ENCODE assay signal across 30 mouse cellular contexts in the genomic region with DNA sequence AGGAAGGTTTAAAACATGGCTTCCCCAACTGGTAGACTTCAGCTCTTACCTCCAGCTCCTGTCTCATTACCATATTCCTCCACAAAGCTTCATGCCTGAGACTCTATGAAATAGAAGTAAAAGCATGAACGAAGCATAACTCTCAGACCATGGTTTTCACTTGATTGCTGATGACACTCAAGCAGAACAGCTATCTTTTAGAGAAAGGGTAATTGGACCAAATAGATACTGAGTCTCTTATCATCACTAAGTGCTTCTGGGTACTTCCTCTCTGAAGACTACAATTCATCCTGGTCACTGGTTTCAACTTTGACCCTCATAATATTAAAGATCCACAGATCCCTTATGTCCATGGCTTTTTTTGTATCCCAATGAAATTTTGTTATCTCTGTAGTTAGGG. TPM values are rescaled to one million over a fixed set of nuclear protein-coding genes. Genes with fewer than 3 reads are reported as not detected.
"Had no signal": no experiment of that assay in that cellular context is flagged by ENCODE, and none has a peak within 500 bp of the region (broad histone marks: within the 10 kb centered on the region; RNA-seq: fewer than 3 reads in every experiment).

No protein-coding gene starts in this region.

- DNase-seq: left cerebral cortex, postnatal 4 days; liver; liver, embryonic 13.5 days; liver, postnatal 0 days; lung, adult 18-20 months; lung, adult 2 months; lung, embryonic 14.5 days; lung, postnatal 10 days; lung, postnatal 14 days; lung, postnatal 36 days; lung, postnatal 4 days; midbrain, embryonic 14.5 days had no signal

- H3K9me3 ChIP-seq: limb, embryonic 10.5 days; limb, embryonic 12.5 days; limb, embryonic 13.5 days; limb, embryonic 15.5 days; liver, embryonic 12.5 days; liver, embryonic 13.5 days; liver, embryonic 15.5 days; lung, embryonic 15.5 days; megakaryocyte, embryonic 14.5 days; midbrain, embryonic 10.5 days; midbrain, embryonic 12.5 days; midbrain, embryonic 13.5 days; midbrain, embryonic 15.5 days had no signal

- H3K9ac ChIP-seq: limb, embryonic 12.5 days; limb, embryonic 13.5 days; limb, embryonic 15.5 days; liver, embryonic 12.5 days; liver, embryonic 13.5 days; liver, embryonic 14.5 days; liver, embryonic 15.5 days; liver, postnatal 0 days; lung, embryonic 14.5 days; lung, embryonic 15.5 days; midbrain, embryonic 12.5 days; midbrain, embryonic 13.5 days; midbrain, embryonic 15.5 days had no signal

- H3K27ac ChIP-seq: limb, embryonic 10.5 days; limb, embryonic 12.5 days; limb, embryonic 13.5 days; limb, embryonic 15.5 days; liver, embryonic 12.5 days; liver, embryonic 13.5 days; liver, embryonic 14.5 days; liver, embryonic 15.5 days; lung, embryonic 15.5 days; macrophage; midbrain, embryonic 10.5 days; midbrain, embryonic 12.5 days; midbrain, embryonic 13.5 days; midbrain, embryonic 15.5 days had no signal

- H3K4me1 ChIP-seq: limb, embryonic 10.5 days; limb, embryonic 12.5 days; limb, embryonic 13.5 days; limb, embryonic 15.5 days; liver, embryonic 12.5 days; liver, embryonic 13.5 days; liver, embryonic 15.5 days; lung, embryonic 15.5 days; megakaryocyte, embryonic 14.5 days; midbrain, embryonic 12.5 days; midbrain, embryonic 13.5 days; midbrain, embryonic 15.5 days had no signal

- H3K4me3 ChIP-seq: limb, embryonic 10.5 days; limb, embryonic 12.5 days; limb, embryonic 13.5 days; limb, embryonic 15.5 days; liver, embryonic 12.5 days; liver, embryonic 13.5 days; liver, embryonic 15.5 days; lung, embryonic 15.5 days; megakaryocyte, embryonic 14.5 days; midbrain, embryonic 10.5 days; midbrain, embryonic 12.5 days; midbrain, embryonic 13.5 days; midbrain, embryonic 15.5 days; myocyte had no signal

- H3K27me3 ChIP-seq: limb, embryonic 12.5 days; limb, embryonic 13.5 days; limb, embryonic 15.5 days; liver, embryonic 12.5 days; liver, embryonic 13.5 days; liver, embryonic 15.5 days; lung, embryonic 15.5 days; megakaryocyte, embryonic 14.5 days; midbrain, embryonic 12.5 days; midbrain, embryonic 13.5 days; midbrain, embryonic 15.5 days had no signal

- H3K36me3 ChIP-seq: limb, embryonic 10.5 days; limb, embryonic 12.5 days; limb, embryonic 13.5 days; limb, embryonic 15.5 days; liver, embryonic 12.5 days; liver, embryonic 13.5 days; liver, embryonic 15.5 days; lung, embryonic 15.5 days; midbrain, embryonic 10.5 days; midbrain, embryonic 12.5 days; midbrain, embryonic 13.5 days; midbrain, embryonic 15.5 days had no signal

RNA-seq across cellular contexts. Expression of gene Prkn, which starts 42.1 kb away (rescaled TPM):
- total RNA-seq: monocyte, adult 5-6 weeks had no signal

RNA-seq across cellular contexts. Expression of gene Pacrg, which starts 42.1 kb away (rescaled TPM):
- total RNA-seq: liver, adult 2 months; monocyte, adult 5-6 weeks had no signal
- polyA plus RNA-seq: liver, adult 2 months; liver, embryonic 15.5 days; liver, embryonic 16.5 days; liver, postnatal 0 days had no signal
